Mouse (Mus musculus) adrenal gland, adult 8-10 months (tissue): Measurements from ENCODE around the gene Atp6v1f. TPM values are rescaled to one million over a fixed set of nuclear protein-coding genes. Genes with fewer than 3 reads are reported as not detected.

ENCODE experiments used
- DNase-seq: peaks from one replicate; pipeline ENCODE4 v3.0.0; 2022
- total RNA-seq, 4 experiments: library from RNA; stranded (reverse); gene quantifications; 2 replicates each; pipeline ENCODE4 v1.2.4; 2022

Atp6v1f gene
- total RNA-seq, 4 experiments from 2014 or later: 218 to 251 (median 230) TPM

DNA sequence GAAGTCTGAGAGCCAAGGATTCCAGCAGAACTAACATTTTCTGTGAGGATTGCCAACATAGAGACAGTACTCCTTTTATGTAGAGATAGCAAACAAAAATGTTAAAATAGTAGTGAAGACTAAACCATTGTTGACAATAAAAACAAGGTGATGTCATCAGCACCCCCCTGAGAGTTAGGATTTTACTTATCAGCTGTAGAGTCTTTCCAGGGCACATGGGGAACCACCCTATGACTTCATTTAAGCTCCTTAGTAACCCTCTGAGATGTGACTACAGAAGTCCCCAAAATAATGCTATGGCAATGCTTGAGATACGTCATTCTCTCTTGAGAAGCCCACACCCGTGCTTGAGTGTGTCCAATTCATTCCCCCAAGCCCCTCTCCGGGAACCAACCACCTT is 4.1 kb upstream of the Atp6v1f start:
- DNase-seq: no peak

DNA sequence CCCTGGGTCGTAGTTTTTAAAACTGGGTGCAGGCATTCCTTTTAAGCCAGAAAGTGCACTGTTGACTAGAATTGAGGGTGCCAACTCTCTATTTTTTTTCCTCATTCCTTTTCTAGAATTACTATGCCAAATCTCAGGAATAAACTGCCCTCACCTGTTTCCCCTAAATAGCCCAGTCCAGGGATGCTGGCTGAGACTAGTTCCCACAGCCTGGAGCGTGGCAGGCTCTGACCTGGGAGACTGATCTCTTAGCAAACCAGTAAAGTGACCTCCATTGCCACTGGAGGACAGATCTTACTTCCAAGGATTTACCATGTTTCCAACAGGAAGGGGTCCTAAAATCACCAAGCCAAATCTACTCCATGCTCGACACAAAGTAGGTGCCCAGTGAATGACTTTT is 1.3 kb downstream of the Atp6v1f start:
- no peak for DNase-seq

DNA sequence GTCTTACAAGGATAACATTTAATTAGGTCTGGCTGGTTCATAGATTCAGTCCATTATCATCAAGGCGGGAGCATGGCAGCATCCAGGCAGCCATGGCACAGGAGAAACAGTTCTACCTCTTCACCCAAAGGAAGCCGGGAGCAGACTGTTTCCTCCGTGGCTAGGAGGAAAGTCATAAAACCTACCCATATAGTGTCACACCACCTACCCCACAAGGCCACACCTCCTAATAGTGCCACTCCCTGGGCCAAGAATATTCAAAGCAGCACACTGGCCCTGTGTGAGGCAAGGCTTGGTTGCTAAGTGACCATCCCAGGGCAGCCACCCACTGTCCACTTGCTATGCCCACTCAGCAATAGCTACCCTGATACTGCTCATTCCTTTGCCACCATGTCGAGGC is 3.6 kb downstream of the Atp6v1f start, which contains the start of gene Atp6v1fnb:
Atp6v1fnb (plus strand) TSS at position 301 of the 400 bp plus-strand sequence.
- DNase-seq: no peak

DNA sequence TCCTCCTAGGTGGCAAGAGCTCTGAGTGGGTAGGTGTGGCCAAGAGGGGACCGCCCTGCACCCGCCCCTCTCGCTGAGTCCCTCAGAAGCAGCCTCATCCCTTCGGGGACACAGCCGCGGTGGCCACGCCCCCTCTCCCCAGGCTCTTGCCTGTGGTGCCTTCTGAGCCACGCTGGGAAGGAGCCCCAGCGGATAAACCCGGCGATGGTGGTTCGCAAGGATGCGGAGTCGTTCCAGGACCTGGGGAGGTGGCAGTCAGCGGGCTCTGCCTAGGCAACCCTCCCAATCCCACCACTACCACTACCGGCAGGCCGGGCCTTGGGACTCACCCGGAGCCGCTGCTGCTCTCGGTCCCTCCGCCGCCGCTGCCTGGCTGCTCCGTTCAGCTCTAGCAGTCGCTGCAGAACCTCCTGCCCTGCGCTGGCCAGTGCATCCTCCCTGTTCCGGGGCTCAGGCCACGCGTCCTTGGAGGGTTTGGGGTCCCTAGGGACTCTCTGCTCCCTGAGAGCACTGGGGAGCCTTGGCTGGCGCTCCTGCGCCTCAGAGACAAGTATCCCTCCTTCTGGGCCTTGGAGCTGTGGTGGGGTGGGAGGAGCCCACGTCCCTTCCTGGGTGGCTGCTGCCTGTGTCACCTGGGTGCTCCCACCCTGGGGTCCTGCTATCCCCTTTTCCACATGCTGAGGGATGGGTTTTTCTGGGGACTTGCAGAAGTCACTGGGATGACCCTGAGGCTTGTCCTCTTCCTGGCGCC is 6.6 kb downstream of the Atp6v1f start:
- DNase-seq: peak; percentile 84

DNA sequence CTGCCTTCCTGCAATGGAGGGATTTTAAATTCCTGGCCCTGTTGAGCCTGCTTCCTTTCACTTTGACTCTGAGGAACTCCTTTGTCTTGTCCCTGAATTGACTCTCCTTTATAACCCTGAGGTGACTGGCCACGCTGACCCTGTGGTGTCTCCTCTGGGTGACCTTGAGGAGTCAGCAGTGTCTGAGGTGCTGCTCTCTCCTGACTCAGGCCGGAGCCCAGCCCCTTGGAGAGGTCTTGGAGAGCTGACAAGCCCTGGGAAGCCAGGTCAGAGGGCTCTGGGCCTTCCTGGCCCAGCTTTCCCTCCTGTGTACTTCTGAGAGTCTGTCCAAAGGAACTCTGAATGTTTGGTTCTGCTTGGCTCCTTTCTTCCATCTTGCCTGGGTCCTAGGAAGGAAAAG is 7.2 kb downstream of the Atp6v1f start:
- no peak for DNase-seq

DNA sequence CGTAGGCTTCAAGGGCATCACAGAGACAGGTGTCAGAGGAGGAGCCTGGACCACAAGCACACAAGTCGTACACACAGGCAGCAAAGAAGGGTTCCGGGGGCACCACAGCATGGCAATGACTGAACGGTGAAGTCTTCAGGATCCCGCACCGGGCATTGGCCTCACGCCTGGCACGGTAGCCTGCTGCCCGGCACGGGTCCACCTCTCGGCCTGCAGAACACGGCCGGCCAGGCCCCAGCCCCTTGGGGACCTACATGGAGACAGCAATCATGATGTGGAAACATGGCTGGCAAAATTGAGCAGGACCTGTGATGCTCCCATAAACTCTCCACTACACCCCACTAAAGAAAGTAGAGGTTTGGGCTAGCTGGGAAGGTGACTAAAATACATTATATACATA is 15.2 kb downstream of the Atp6v1f start:
- DNase-seq: no peak

DNA sequence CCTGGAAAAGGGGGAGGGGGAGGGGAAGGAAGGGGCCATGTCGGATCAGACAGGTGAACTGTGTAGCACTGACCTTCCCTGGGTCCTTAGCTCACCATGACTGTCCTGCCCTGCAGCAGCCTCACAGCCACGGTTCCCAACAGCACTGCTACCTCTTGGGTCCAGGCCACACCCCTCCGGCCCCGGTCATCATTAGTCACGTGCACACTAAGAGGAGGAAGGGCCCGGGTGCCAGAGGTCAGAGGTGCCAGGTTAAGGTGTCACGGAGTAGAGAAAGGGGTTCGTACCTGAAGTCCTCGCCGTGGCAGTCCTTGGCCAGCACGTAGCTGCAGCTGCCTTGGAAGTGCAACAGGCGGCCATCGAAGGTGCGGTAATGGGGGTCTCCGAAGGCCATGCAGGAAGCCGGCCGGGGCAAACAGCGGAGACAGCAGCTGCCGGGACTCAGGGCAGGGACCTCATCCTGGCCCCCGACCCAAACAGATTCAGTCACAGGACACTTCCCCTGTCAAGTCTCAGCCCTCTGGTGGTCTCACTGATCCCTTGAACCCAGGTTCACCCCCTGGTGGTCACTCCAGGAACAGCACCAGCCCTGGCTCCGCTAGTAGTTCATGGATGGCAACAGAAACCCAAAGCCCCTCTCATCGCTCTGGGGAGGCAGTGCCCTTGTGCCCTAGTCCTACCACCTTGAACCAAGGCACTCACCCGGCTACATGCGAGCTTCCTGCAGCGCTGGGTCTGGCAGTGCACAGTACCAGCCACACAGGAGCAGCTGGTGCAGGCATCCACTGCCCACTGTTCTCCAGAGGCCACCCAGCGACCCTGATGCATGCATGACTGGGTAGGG is 17.4 kb downstream of the Atp6v1f start:
- no peak for DNase-seq

DNA sequence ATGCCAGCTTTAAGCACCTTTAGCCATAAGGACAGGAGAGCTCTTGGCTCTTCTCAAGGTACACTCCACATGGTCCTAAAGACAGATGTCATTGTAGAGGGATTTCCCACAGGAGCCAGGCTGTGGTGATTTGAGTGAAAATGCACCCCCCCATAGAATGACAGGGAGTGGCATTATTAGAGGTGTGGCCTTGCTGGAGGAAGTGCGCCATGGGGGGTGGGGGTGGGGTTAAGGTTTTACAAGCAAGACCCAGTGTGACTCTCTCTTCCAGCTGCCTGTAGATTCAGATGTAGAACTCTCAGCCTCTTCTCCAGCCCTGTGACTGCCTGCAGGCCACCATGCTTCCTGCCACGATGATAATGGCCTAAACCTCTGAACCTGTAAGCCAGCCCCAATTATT is 18.4 kb downstream of the Atp6v1f start:
- DNase-seq: no peak

DNA sequence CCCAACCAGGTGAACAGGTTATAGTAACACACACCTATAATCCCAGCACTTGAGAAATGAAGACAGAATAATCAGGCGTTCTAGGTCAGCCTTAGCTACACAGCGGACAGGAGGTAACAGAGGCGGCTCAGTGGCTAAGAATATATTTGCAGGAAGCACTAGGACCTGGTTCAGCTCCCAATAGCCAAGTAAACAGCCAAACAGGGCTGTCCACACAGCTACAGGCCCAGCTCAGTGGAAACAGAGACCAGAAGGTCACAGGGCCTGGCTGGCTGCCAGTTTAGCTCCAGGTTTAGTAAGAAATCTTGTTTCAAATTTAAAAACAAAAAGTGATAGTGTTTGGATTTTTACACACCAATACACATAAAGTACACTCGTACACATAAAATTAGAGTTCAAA is 26.6 kb downstream of the Atp6v1f start:
- DNase-seq: no peak

DNA sequence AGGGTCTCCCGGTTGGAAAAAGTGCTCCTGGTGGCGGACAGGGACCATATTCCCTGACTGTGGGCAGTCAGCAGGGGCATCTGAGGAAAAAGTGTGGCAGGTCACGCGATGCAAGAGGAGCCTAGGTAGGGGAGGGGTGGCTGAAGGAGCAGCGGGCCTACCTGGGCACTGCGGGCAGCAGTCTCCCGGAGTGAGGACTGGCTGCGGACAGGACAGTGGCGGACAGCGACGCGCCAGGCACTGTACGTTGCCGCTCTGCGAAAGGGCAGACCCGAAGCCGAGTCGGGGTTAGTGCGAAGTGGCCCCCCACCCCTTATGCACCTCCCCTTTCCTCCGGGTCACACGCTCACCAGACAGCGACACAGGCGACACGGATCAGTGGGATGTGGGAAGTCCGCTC is 28.8 kb downstream of the Atp6v1f start:
- no peak for DNase-seq

DNA sequence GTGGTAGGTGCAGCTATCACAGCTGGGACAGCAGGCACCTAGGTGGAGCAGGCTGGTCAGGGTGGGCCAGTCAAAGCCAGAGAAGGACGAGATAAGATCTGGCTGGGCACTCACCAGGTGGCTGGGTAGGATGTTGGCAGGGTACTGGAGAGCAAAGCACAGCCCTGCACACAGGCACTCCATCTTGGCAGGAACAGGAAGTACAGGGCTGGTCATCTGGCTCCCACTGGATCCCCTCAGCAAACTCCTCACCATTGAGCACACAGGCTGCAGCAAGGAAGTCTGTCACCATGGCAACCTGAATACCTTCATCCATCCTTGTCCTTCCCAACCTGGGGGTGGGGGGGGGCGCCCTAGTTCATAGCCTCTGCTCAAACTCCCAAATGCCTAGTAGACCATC is 30.3 kb downstream of the Atp6v1f start:
- DNase-seq: no peak

DNA sequence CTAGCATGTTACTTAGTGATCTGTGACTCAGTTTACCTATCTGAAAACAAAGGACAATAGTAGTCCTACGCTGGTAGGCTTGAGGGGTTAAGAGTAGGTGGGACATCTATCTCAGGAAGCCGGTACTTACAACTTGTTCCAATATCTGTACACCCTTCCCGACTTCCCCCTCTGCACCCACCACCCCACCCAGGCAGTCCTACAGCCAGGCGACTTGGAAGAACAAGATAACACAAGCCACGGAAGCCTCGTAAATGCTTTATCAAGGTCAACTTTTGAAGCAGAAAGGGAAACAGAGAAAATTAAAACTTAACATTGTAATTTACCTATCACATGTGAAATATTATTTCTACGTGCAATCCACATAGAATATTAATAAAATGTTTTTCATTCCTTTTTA is 32.7 kb downstream of the Atp6v1f start:
- no peak for DNase-seq

DNA sequence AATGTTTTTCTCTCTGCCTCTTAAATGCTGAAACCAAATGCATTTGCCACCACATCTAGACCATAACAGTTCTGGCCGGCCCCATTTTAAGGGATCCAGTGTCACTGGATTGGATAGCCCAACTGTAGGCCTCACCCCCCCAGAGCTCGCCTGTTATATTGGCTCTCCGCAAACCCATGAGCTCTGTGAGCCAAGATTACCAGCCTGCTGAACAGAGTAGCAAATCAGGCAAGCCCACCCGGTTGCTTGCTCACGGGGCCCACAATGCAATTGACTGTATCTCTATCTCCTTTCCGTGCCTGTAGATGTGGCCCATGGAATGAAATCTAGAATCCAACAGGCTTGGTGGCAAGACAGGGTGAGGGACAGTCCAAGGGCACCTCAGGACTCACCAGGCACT is 33.3 kb downstream of the Atp6v1f start:
- no peak for DNase-seq

DNA sequence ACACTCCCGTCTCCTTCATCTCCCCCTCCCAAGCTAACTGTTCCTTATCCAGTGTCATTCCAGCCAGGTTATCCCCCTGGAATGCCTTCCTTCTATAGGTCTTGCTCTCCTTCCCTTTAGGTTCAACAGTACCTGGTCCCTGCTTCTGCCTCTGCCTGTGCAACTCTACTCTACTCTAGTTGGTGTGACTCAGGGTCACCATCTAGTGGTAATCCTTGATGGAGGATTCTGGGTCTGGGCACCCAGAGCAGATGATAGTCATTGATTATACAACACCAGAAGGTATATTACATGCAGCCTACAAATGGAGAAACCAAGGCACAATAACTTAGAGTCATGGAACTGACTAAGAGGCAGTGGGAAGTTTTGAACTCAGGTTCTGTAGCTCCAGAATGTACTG is 34.1 kb downstream of the Atp6v1f start:
- DNase-seq: no peak

DNA sequence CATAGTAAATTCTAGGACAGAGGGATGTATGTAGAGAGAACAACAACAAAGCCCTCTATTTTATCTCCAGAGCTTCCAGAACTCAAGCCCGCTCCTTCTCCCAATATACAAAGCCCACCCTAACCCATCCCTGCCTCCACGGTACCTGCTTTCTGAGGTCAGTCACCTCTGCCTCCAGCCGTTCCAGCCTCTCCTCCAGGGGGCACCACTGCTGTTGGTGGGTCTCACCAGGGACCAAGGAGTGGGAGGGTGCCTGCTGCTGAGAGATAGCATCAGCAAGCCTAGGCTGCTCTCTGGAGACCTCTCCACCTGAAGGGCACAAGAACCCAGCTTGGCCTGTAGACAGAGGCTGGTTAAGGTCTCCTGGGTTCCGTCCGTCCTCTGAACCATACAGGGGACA is 38.0 kb downstream of the Atp6v1f start:
- no peak for DNase-seq

DNA sequence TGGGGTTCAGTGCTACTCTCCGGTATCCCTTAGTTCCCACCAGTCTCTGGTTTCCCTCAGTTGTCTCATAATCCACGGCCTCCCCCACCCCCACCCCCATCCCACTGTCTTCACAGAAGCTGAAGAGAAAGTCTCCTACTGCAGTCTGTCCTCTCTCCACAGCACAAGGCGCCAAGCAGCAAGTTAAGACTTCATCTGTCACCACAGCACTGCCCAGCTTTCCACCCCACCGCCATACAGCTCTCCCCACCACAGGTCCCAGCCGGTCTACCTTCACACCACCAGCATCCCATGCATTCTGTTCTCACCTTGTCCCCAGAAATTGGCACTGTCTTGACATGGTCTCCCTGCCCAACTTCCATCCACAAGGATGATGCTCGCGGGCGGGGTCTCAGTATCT is 39.3 kb downstream of the Atp6v1f start:
- no peak for DNase-seq

DNA sequence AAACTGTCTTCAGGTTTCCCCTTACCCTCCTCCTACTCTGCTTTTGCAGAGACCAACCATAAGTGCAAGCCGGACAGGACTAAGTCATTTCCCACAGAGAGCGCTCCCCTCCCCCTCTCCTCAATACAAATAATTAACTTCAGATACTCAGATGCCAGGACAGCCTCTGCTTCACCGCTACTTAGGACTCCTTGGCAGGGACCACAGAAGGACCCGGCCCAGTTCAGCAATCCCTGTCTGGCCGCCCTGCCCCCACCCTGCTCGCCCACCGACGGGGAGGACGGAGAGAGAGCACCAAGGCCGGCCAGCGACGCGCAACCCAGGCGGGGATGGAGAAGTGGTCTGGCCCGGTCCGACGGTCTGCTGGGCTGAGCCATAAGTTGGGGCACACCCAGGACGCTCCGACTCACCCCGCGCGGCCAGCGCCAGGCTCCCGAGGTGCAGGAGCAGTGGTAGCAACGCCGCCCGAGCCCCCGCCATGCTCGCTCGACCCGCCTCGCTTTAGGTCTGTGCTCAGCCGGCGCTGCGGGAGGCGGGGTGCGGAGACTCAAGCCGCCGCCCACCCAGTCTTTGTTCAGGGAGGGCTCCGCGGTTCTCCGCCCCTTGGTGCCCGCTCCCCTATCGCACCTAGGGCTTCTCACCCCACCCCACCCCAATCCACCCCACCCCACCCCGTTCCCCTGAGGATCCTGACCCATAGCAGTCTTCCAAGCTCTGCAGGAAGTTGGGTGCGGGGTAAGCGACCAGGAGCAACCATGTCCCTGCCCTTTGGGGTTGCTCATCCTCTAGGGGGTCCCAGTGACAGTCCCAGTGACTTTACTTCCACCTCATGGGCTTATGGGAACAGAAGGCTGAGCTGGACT is 40.2 kb downstream of the Atp6v1f start, which contains the start of gene Kcp:
Kcp (minus strand) TSS at position 506 of the 863 bp plus-strand sequence.
- no peak for DNase-seq

DNA sequence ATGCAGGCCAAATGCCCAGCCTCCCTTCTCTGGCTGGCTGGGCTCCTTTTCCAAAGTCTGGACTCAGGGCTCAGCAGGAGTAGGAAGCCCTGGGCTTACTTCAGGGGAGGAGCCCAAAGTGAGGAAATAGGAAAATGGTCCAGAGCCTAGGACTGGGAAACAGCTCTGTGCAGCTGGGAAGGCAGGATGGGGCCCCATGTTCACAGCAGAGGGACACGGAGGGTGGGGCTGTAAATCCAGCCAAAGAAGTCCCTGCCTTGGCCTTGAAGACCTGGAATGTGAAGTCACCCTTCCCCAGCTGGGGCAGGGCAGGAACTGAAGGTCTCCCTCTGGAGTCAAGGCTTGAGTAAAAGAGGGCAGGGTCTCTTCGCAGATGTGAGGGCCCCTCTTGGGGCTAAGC is 41.6 kb downstream of the Atp6v1f start:
- no peak for DNase-seq

DNA sequence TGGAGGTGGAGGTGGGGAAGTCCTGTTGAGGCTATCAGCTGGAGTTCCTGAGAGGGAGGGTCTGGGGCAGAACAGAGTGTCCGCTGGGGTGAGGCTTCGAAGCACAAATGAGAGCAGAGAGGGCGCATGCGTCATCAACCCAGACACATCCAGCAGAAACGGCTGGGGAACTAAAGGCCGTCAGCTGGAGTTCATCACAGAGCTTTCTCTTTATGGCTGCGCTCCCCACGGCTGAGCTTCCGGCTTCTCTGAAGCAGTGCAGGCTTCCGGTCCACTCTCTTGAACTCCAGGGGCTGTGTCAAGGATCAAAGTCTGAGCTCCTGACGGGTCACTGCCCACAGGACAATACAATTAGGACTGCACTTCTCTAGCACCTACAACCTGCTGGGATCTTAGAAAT is 45.8 kb downstream of the Atp6v1f start:
- DNase-seq: no peak

DNA sequence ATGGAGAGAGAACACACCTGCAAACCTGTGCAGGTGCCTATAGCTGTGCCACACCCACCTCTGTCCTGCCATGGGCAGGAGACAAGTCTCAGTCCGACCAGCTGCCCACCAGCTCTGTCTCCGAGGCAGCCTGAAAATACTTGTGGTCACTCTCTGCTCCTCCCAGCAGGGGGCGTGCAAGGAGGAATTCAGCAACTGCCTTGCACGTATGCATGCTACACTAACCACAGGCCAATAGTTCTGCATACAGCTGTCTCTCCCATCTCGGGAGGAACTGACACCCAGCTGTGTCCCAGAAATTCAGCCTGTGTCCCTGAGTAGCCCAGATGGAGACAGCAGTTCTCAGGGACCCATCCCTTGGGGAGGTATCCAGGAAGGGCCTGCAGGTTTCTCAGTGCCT is 49.6 kb downstream of the Atp6v1f start:
- DNase-seq: peak; percentile 56
